Mouse (Mus musculus): ENCODE data around the gene Txnl4b. TPM values are rescaled to one million over a fixed set of nuclear protein-coding genes. Genes with fewer than 3 reads are reported as not detected.

Txnl4b gene
- polyA plus RNA-seq, 1 experiment from 2014 or later: 29.2 TPM

GRCm38 (mm10) chr8:109576311-109576710 is 10.6 kb downstream of the Txnl4b start:
- 85% methylated on average over 4 of the region's 4 CpGs for WGBS
- H3K4me3 ChIP-seq: no peak overlapping the region
- no peaks in the 10 kb centered on the region for H3K4me1 ChIP-seq
- no peak overlapping the region for H3K9ac ChIP-seq (replicated peaks)
- H3K9me3 ChIP-seq: no peaks in the 10 kb centered on the region
- H3K36me3 ChIP-seq: peaks cover 5% of the 10 kb centered on the region; the same call in 1 of the 2 replicates
- no peak overlapping the region for H3K4me2 ChIP-seq (replicated peaks)
- H3K27me3 ChIP-seq: no peaks in the 10 kb centered on the region
- ATAC-seq (replicated peaks): no peak
- H3K27ac ChIP-seq (replicated peaks): no peak overlapping the region

DNA sequence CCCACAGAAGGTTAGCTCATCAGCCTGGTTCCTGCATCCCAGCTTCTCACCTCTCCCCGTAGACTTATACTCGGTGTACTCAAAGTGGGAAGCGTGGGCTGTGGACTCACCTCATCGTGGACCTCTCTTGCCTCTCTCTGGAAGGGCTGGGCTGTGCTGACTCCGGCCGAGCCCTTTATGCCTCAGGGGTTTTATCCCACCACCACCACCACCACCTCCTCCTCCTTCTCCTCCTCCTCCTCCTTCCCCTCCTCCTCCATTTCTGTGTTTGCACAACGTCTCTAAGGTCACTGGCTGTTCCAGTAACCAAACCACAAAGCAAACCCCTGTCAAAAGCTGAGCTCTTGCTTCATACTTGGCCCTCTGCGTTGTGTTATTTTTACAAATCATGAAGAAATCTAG is 13.2 kb downstream of the Txnl4b start, which contains the start of gene Hp:
Gene Hp, minus strand, starts transcription at position 273 of the 402 bp plus-strand sequence.
- H3K27ac ChIP-seq (replicated peaks): no peak within 1 kb of the TSS
- no peak within 1 kb of the TSS for H3K4me3 ChIP-seq
- ATAC-seq (replicated peaks): no peak
- no peaks in the 10 kb centered on the region for H3K27me3 ChIP-seq
- H3K4me2 ChIP-seq (replicated peaks): no peak within 1 kb of the TSS
- no peaks in the 10 kb centered on the region for H3K9me3 ChIP-seq
- WGBS: 77% methylated on average over 8 of the region's 8 CpGs
- H3K9ac ChIP-seq (replicated peaks): no peak within 1 kb of the TSS
- H3K36me3 ChIP-seq: no peaks in the 10 kb centered on the region
- H3K4me1 ChIP-seq: no peaks in the 10 kb centered on the region

GRCm38 (mm10) chr8:109584293-109584692 is 18.6 kb downstream of the Txnl4b start:
- no peaks in the 10 kb centered on the region for H3K9me3 ChIP-seq
- H3K4me2 ChIP-seq (replicated peaks): no peak overlapping the region
- H3K36me3 ChIP-seq: no peaks in the 10 kb centered on the region
- H3K27me3 ChIP-seq: no peaks in the 10 kb centered on the region
- no peak overlapping the region for H3K27ac ChIP-seq (replicated peaks)
- 83% methylated on average over 4 of the region's 4 CpGs for WGBS
- H3K4me1 ChIP-seq: no peaks in the 10 kb centered on the region
- no peak overlapping the region for H3K9ac ChIP-seq (replicated peaks)
- no peak overlapping the region for H3K4me3 ChIP-seq
- no peak for ATAC-seq (replicated peaks)

DNA sequence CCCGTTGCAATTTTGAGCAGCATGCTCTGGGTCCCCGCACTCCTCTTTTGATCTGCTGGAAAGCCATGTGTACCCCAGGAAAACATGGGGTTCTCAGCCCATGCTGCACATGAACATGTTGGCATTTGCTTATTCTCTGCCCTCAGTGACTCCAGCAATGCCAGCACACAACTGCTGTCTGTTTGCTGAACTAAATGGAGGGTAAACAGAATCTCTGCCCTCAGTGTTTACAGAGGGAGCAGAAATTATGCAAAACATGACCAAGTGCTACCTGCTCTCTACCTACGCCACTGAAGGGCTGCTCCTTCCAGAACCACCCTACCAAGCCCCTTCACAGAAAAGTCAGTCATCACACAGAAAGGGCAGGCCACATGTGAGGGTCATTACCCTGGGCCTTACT is 19.1 kb downstream of the Txnl4b start:
- no peak for ATAC-seq (replicated peaks)
- Histone ChIP-seq H3K4me2 (replicated peaks) (no peak overlapping the region), H3K27me3 (no peaks in the 10 kb centered on the region), H3K27ac (replicated peaks) (no peak overlapping the region), H3K9ac (replicated peaks) (no peak overlapping the region), H3K4me3 (no peak overlapping the region), H3K4me1 (no peaks in the 10 kb centered on the region), H3K36me3 (no peaks in the 10 kb centered on the region), H3K9me3 (no peaks in the 10 kb centered on the region)
- WGBS: 94% methylated on average over 3 of the region's 3 CpGs

DNA sequence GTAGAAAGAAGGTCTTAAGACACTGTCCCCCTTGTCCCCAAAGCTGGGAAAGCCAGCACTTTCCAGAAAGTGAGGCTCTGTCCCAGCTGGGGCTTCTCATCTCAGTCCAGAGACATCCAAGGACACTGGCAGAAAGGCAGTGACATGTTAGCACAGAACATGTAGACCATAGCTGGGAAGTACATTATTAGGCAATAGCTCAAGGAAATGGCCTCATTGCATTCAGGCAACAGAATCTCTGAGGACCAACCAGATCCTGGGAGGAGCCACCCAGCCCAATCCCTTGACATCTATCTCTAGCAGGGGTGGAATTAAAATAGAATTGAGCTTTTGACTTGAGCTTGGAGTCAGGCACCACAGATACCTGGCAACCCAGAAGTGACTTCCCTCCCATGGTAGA is 20.0 kb downstream of the Txnl4b start:
- no peak for ATAC-seq (replicated peaks)
- Histone ChIP-seq H3K4me1 (no peaks in the 10 kb centered on the region), H3K4me3 (no peak overlapping the region), H3K9me3 (no peaks in the 10 kb centered on the region), H3K4me2 (replicated peaks) (no peak overlapping the region), H3K36me3 (no peaks in the 10 kb centered on the region), H3K27me3 (no peaks in the 10 kb centered on the region), H3K9ac (replicated peaks) (no peak overlapping the region), H3K27ac (replicated peaks) (no peak overlapping the region)

DNA sequence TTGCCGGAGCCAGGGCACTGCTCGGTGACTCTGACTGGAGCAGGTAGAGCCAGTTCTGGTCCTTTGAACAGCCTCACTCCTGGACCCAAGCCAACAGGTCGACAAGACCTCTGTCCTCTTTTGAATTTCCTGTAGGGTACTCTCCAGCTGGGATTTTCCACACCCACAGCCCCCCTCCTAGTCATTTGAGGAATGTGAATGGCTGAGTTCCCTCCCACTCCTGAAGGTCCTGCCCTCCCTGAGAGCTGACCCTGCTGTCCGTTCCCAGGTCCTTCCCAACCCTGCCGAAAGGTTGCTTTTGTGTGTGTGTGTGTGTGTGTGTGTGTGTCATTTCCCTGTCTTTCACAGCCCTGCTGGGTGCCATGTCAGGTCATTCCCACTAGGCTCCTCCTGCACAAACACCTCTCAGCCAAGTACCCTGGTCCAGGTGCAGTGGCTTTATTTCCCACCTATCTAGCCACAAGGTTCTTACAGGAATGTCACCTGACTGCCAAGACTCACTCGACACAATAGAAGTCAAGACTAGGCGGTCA is 21.3 kb downstream of the Txnl4b start:
- 72% methylated on average over 7 of the region's 7 CpGs for WGBS
- H3K9me3 ChIP-seq: no peaks in the 10 kb centered on the region
- no peak overlapping the region for H3K4me3 ChIP-seq
- H3K27ac ChIP-seq (replicated peaks): no peak overlapping the region
- no peak for ATAC-seq (replicated peaks)
- H3K9ac ChIP-seq (replicated peaks): no peak overlapping the region
- H3K4me1 ChIP-seq: no peaks in the 10 kb centered on the region
- H3K4me2 ChIP-seq (replicated peaks): no peak overlapping the region
- no peaks in the 10 kb centered on the region for H3K27me3 ChIP-seq
- no peaks in the 10 kb centered on the region for H3K36me3 ChIP-seq

- H3K4me3 ChIP-seq: no peak overlapping the region
- H3K9me3 ChIP-seq: no peaks in the 10 kb centered on the region
- 93% methylated on average over 9 of the region's 9 CpGs for WGBS
- no peak overlapping the region for H3K27ac ChIP-seq (replicated peaks)
- no peaks in the 10 kb centered on the region for H3K4me1 ChIP-seq
- ATAC-seq (replicated peaks): no peak
- H3K4me2 ChIP-seq (replicated peaks): no peak overlapping the region
- H3K36me3 ChIP-seq: 0 out of 2 replicates have a peak, but pooled peaks cover 2% of the 10 kb centered on the region
- H3K27me3 ChIP-seq: no peaks in the 10 kb centered on the region
- no peak overlapping the region for H3K9ac ChIP-seq (replicated peaks)
Measured at GRCm38 (mm10) chr8:109590901-109591300, 25.2 kb downstream of the Txnl4b start.

DNA sequence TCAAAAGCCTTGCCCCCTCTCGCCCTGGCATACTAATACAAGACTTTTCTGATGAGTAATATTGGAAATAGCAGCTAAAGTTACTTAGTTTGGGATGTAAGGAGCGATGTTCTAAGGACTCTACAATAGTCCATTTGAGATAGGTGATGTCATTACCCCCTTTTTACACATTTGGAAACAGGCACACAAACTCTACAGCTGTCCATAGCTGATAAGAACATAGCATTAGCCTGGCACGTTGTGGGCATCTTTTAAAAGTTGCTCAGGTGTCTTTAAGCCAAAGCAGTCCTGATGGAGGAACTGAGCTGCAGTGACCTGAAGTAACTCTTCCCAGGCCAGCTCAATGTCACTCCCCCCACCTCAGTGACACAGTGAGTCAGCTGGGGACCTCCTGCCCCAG is 25.7 kb downstream of the Txnl4b start:
- ATAC-seq (replicated peaks): no peak
- WGBS: 84% methylated on average over 3 of the region's 3 CpGs
- H3K36me3 ChIP-seq: 0 out of 2 replicates have a peak, but pooled peaks cover 2% of the 10 kb centered on the region

GRCm38 (mm10) chr8:109592164-109592563 is 26.5 kb downstream of the Txnl4b start:
- H3K36me3 ChIP-seq: peaks cover 6% of the 10 kb centered on the region; the same call in 1 of the 2 replicates
- no peak overlapping the region for H3K4me3 ChIP-seq
- no peak for ATAC-seq (replicated peaks)
- no peaks in the 10 kb centered on the region for H3K4me1 ChIP-seq
- H3K27ac ChIP-seq (replicated peaks): no peak overlapping the region
- no peak overlapping the region for H3K9ac ChIP-seq (replicated peaks)
- no peak overlapping the region for H3K4me2 ChIP-seq (replicated peaks)
- WGBS: 81% methylated on average over 5 of the region's 5 CpGs
- no peaks in the 10 kb centered on the region for H3K9me3 ChIP-seq
- H3K27me3 ChIP-seq: no peaks in the 10 kb centered on the region

More for the DNA sequence above, 25.7 kb downstream of the Txnl4b start:
- Histone ChIP-seq H3K9me3 (no peaks in the 10 kb centered on the region), H3K27ac (replicated peaks) (no peak overlapping the region), H3K9ac (replicated peaks) (no peak overlapping the region), H3K27me3 (no peaks in the 10 kb centered on the region), H3K4me3 (no peak overlapping the region), H3K4me1 (no peaks in the 10 kb centered on the region), H3K4me2 (replicated peaks) (no peak overlapping the region)

GRCm38 (mm10) chr8:109593117-109593788 is 27.6 kb downstream of the Txnl4b start:
- H3K4me1 ChIP-seq: no peaks in the 10 kb centered on the region
- WGBS: 83% methylated on average over 6 of the region's 6 CpGs
- ATAC-seq (replicated peaks): no peak

DNA sequence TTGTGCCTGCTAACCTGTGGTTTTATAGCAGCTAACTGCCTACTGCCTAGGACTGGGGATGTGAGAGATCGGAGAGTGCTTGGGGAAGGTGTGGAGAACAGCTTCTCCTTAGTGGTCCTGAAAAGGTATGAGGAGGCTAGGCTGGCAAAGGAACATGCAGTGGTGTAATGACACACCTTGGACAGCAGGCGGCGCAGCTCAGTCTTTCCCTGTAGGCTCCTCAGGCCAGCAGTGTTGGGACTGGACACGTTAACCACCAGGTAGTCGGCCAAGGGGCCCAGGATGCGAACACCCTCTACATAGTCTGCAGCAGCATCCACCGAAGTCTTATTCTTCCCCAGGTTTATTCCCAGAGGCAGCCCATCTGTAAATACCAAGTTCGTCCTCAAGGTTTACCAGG is 30.2 kb downstream of the Txnl4b start:
- no peak for ATAC-seq (replicated peaks)
- Histone ChIP-seq H3K9ac (replicated peaks) (no peak overlapping the region), H3K4me2 (replicated peaks) (no peak overlapping the region), H3K36me3 (peaks cover 10% of the 10 kb centered on the region; the same call in 1 of the 2 replicates), H3K27me3 (no peaks in the 10 kb centered on the region), H3K4me3 (no peak overlapping the region), H3K27ac (replicated peaks) (no peak overlapping the region), H3K4me1 (no peaks in the 10 kb centered on the region), H3K9me3 (no peaks in the 10 kb centered on the region)
- WGBS: 47% methylated on average over 8 of the region's 8 CpGs

More at GRCm38 (mm10) chr8:109593117-109593788, 27.6 kb downstream of the Txnl4b start:
- Histone ChIP-seq H3K9me3 (no peaks in the 10 kb centered on the region), H3K27me3 (no peaks in the 10 kb centered on the region), H3K4me2 (replicated peaks) (no peak overlapping the region), H3K27ac (replicated peaks) (no peak overlapping the region), H3K36me3 (peaks cover 7% of the 10 kb centered on the region; the same call in 1 of the 2 replicates), H3K9ac (replicated peaks) (no peak overlapping the region), H3K4me3 (no peak overlapping the region)

DNA sequence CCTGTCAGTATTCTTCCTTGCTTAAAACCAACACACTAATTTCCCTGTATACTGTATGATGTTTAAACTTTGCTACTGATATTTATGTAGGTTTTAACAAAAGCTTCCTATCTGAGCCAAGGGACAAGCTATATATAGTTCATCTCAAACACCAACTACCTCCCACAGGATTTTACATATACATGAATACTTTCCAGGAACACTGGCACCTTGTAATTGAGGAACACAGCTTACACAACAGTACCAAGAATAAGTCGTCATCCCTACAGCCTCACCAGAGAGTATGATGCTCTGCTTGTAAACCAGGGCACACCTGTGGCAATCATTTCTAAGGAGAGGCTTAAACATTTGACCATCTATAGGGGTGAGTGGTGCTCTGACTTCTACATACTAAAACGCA is 41.0 kb downstream of the Txnl4b start:
- no peak overlapping the region for H3K4me3 ChIP-seq
- peaks cover 17% of the 10 kb centered on the region for H3K4me1 ChIP-seq
- no peak overlapping the region for H3K9ac ChIP-seq (replicated peaks)
- no peak overlapping the region for H3K27ac ChIP-seq (replicated peaks)
- WGBS: 88% methylated on average over 2 of the region's 2 CpGs
- H3K36me3 ChIP-seq: peaks cover 16% of the 10 kb centered on the region
- H3K4me2 ChIP-seq (replicated peaks): no peak overlapping the region
- no peaks in the 10 kb centered on the region for H3K27me3 ChIP-seq
- ATAC-seq (replicated peaks): no peak
- H3K9me3 ChIP-seq: no peaks in the 10 kb centered on the region

GRCm38 (mm10) chr8:109607650-109608049 is 42.0 kb downstream of the Txnl4b start:
- WGBS: 11% methylated on average over 12 of the region's 12 CpGs

More at GRCm38 (mm10) chr8:109607650-109608049, 42.0 kb downstream of the Txnl4b start:
- Histone ChIP-seq H3K4me3 (peak overlapping the region; percentile 61), H3K9me3 (no peaks in the 10 kb centered on the region), H3K4me2 (replicated peaks) (peak overlapping the region; percentile 71), H3K4me1 (peaks cover 17% of the 10 kb centered on the region), H3K27me3 (no peaks in the 10 kb centered on the region), H3K36me3 (peaks cover 13% of the 10 kb centered on the region), H3K9ac (replicated peaks) (peak overlapping the region; percentile 87), H3K27ac (replicated peaks) (peak overlapping the region; percentile 99)
- ATAC-seq (replicated peaks): no peak
